Mouse (Mus musculus) hindbrain, postnatal 0 days (tissue): ENCODE results near the gene Scaf8. TPM values are rescaled to one million over a fixed set of nuclear protein-coding genes. Genes with fewer than 3 reads are reported as not detected.

Experiments used
- ATAC-seq: fragments of 200-750 bp; cut with Nextera tagmentation; 2 replicates; pipeline ENCODE4 v1.8.0; 2017; ENCODE audit warnings: mild to moderate bottlenecking, moderate TSS enrichment, moderate library complexity
- DNase-seq: peaks from one replicate; pipeline ENCODE4 v3.0.0-alpha.2; 2015; ENCODE audit warnings: low spot score
- H3K27ac ChIP-seq: fragments of 300-500 bp; sonication (generic); 2 replicates; pipeline ENCODE4 v1.5.1; 2014; ENCODE audit warnings: mild to moderate bottlenecking
- H3K27me3 ChIP-seq: fragments of 300-500 bp; sonication (generic); 2 replicates; pipeline ENCODE4 v1.6.1; 2014; ENCODE audit warnings: low read length, mixed read lengths; ENCODE audit not compliant: insufficient read depth
- H3K36me3 ChIP-seq: fragments of 300-500 bp; sonication (generic); 2 replicates; pipeline ENCODE4 v1.6.1; 2014; ENCODE audit warnings: low read length, mixed read lengths; ENCODE audit not compliant: insufficient read depth
- H3K4me1 ChIP-seq: fragments of 300-500 bp; sonication (generic); 2 replicates; pipeline ENCODE4 v1.6.1; 2014; ENCODE audit warnings: antibody characterized with exemption, low read length, mixed read lengths; ENCODE audit not compliant: insufficient read depth
- H3K4me2 ChIP-seq: fragments of 300-500 bp; sonication (generic); 2 replicates; pipeline ENCODE4 v1.6.1; 2014; ENCODE audit warnings: low read depth, mild to moderate bottlenecking, low read length, moderate library complexity, mixed read lengths
- H3K4me3 ChIP-seq: fragments of 300-500 bp; sonication (generic); 2 replicates; pipeline ENCODE4 v1.5.1; 2014; ENCODE audit warnings: low read length
- H3K9ac ChIP-seq: fragments of 300-500 bp; sonication (generic); replicated peaks from 2 replicates; pipeline ENCODE4 v1.6.1; 2014; ENCODE audit warnings: mild to moderate bottlenecking, low read length, moderate library complexity, mixed read lengths
- H3K9me3 ChIP-seq: fragments of 300-500 bp; sonication (generic); 2 replicates; pipeline ENCODE4 v1.6.1; 2016; ENCODE audit warnings: low read length, mixed read lengths
- CTCF ChIP-seq: IDR thresholded peaks from 2 replicates; pipeline ENCODE4 v1.5.1; 2016; ENCODE audit warnings: antibody characterized with exemption, control low read depth, low read depth
- WGBS: fragments of 180-500 bp; shearing (Covaris S2); extraction: QIAGEN DNeasy Blood & Tissue Kit; methylation state at CpG from one replicate; pipeline ENCODE4 v1.1.7; 2014; 5-methylcytosine and 5-hydroxymethylcytosine counted together
- polyA plus RNA-seq: library from polyadenylated mRNA; unstranded; fragments of >200 nt; fragmentation: Nextera tagmentation; extraction: Ambion mirVana; gene quantifications from 2 replicates; pipeline ENCODE4 v1.2.1, GENCODE M21; 2015
- total RNA-seq: library from RNA; depleted of rRNA; stranded (reverse); fragments of >200 nt; gene quantifications from 2 replicates; pipeline ENCODE4 v1.2.3, GENCODE M21; 2014

Scaf8 gene
- total and polyA plus RNA-seq, 2 experiments from 2014 or later = 15.1 to 42.8 TPM

GRCm38 (mm10) chr17:3209581-3209980 lies 94.8 kb downstream of the Scaf8 start:
- Histone ChIP-seq H3K4me2 (no peak overlapping the region), H3K9me3 (no peaks in the 10 kb centered on the region), H3K27me3 (no peaks in the 10 kb centered on the region), H3K9ac (no peak overlapping the region), H3K36me3 (peaks cover 5% of the 10 kb centered on the region; the same call in 1 of the 2 replicates), H3K27ac (no peak overlapping the region), H3K4me1 (no peaks in the 10 kb centered on the region), H3K4me3 (no peak overlapping the region)
- TF ChIP-seq CTCF = no peak
- no peak for DNase-seq
- 91% methylated on average over 4 of the region's 4 CpGs for WGBS
- ATAC-seq = no peak

GRCm38 (mm10) chr17:3210134-3210533 lies 95.4 kb downstream of the Scaf8 start:
- ATAC-seq = no peak
- DNase-seq = no peak
- WGBS = 94% methylated on average over 5 of the region's 5 CpGs
- H3K4me3 ChIP-seq = no peak overlapping the region
- H3K27ac ChIP-seq = no peak overlapping the region
- H3K9ac ChIP-seq = no peak overlapping the region
- no peaks in the 10 kb centered on the region for H3K27me3 ChIP-seq
- H3K36me3 ChIP-seq = peaks cover 5% of the 10 kb centered on the region; the same call in 1 of the 2 replicates
- no peak for TF ChIP-seq CTCF
- H3K4me1 ChIP-seq = no peaks in the 10 kb centered on the region
- H3K9me3 ChIP-seq = no peaks in the 10 kb centered on the region
- no peak overlapping the region for H3K4me2 ChIP-seq

GRCm38 (mm10) chr17:3212105-3212504 lies 97.3 kb downstream of the Scaf8 start:
- Histone ChIP-seq H3K36me3 (peaks cover 5% of the 10 kb centered on the region; the same call in 1 of the 2 replicates), H3K4me1 (no peaks in the 10 kb centered on the region), H3K4me3 (no peak overlapping the region), H3K9ac (no peak overlapping the region), H3K4me2 (no peak overlapping the region), H3K27ac (no peak overlapping the region), H3K27me3 (no peaks in the 10 kb centered on the region), H3K9me3 (no peaks in the 10 kb centered on the region)
- TF ChIP-seq CTCF = no peak
- no peak for DNase-seq
- whole genome bisulfite sequencing = 60% methylated on average over 4 of the region's 4 CpGs
- no peak for ATAC-seq

- no peak for DNase-seq
- Histone ChIP-seq H3K4me2 (no peak overlapping the region), H3K9me3 (no peaks in the 10 kb centered on the region), H3K36me3 (peaks cover 5% of the 10 kb centered on the region; the same call in 1 of the 2 replicates), H3K9ac (no peak overlapping the region), H3K27me3 (no peaks in the 10 kb centered on the region), H3K4me3 (no peak overlapping the region), H3K27ac (no peak overlapping the region), H3K4me1 (no peaks in the 10 kb centered on the region)
- no peak for TF ChIP-seq CTCF
- no peak for ATAC-seq
- WGBS = 93% methylated on average over 10 of the region's 10 CpGs
Measured at GRCm38 (mm10) chr17:3212886-3213285, 98.1 kb downstream of the Scaf8 start.

GRCm38 (mm10) chr17:3214852-3215251 lies 100.1 kb downstream of the Scaf8 start:
- ATAC-seq (no peak), DNase-seq (no peak)
- Histone ChIP-seq H3K4me2 (no peak overlapping the region), H3K27me3 (no peaks in the 10 kb centered on the region), H3K36me3 (peaks cover 5% of the 10 kb centered on the region; the same call in 1 of the 2 replicates), H3K4me3 (no peak overlapping the region), H3K9me3 (no peaks in the 10 kb centered on the region), H3K9ac (no peak overlapping the region), H3K4me1 (no peaks in the 10 kb centered on the region), H3K27ac (no peak overlapping the region)
- no peak for TF ChIP-seq CTCF
- WGBS = 86% methylated on average over 2 of the region's 2 CpGs

GRCm38 (mm10) chr17:3217023-3217422 lies 102.3 kb downstream of the Scaf8 start:
- WGBS = 89% methylated on average over 5 of the region's 5 CpGs
- TF ChIP-seq CTCF = no peak
- ATAC-seq = no peak

GRCm38 (mm10) chr17:3218364-3218763 lies 103.6 kb downstream of the Scaf8 start:
- no peak for TF ChIP-seq CTCF
- ATAC-seq (no peak), DNase-seq (no peak)
- Histone ChIP-seq H3K27ac (no peak overlapping the region), H3K4me1 (no peaks in the 10 kb centered on the region), H3K36me3 (no peaks in the 10 kb centered on the region), H3K4me3 (no peak overlapping the region), H3K9me3 (no peaks in the 10 kb centered on the region), H3K4me2 (no peak overlapping the region), H3K9ac (no peak overlapping the region), H3K27me3 (no peaks in the 10 kb centered on the region)
- WGBS = 78% methylated on average over 7 of the region's 7 CpGs

More at GRCm38 (mm10) chr17:3217023-3217422, 102.3 kb downstream of the Scaf8 start:
- Histone ChIP-seq H3K4me3 (no peak overlapping the region), H3K27me3 (no peaks in the 10 kb centered on the region), H3K9me3 (no peaks in the 10 kb centered on the region), H3K4me2 (no peak overlapping the region), H3K27ac (no peak overlapping the region), H3K9ac (no peak overlapping the region), H3K36me3 (peaks cover 5% of the 10 kb centered on the region; the same call in 1 of the 2 replicates), H3K4me1 (no peaks in the 10 kb centered on the region)
- DNase-seq = no peak
